In genomic region chr5:113335732-113336131, GRCm38 (mm10) we compare ENCODE assay signal across 8 mouse cellular contexts. TPM values are rescaled to one million over a fixed set of nuclear protein-coding genes. Genes with fewer than 3 reads are reported as not detected.
A peak's percentile ranks its signal among the peaks of the same experiment; 100 is the strongest.
DNase-seq lines count a peak whose midpoint lies in the region; ATAC-seq lines count a peak whose summit lies in the region.

No protein-coding gene starts in this region.

- peak overlapping the region; percentile 50 for H3K4me3 ChIP-seq in embryonic facial prominence, embryonic 10.5 days
- peak overlapping the region; percentile 26 for H3K4me3 ChIP-seq in hindbrain, embryonic 11.5 days (ENCODE audit: low read depth, low read length)
- H3K4me3 ChIP-seq in midbrain, embryonic 16.5 days (ENCODE audit: low read depth, low read length) = peak overlapping the region; percentile 19; the same call in 1 of the 2 replicates

- H3K27me3 ChIP-seq in embryonic facial prominence, embryonic 10.5 days (replicated peaks; ENCODE audit: low read depth, poor library complexity, severe bottlenecking) = peaks cover 88% of the 10 kb centered on the region
- peaks cover 44% of the 10 kb centered on the region for H3K27me3 ChIP-seq in hindbrain, embryonic 11.5 days (ENCODE audit: control insufficient read depth, insufficient read depth, low read length)
- peaks cover 33% of the 10 kb centered on the region for H3K27me3 ChIP-seq in midbrain, embryonic 16.5 days (ENCODE audit: control insufficient read depth, insufficient read depth, low read depth, low read length)

- H3K9ac ChIP-seq in hindbrain, embryonic 11.5 days (ENCODE audit: low read depth, low read length) = 0 out of 2 replicates have a peak overlapping the region, but pooled peaks have one; percentile 11
- H3K9ac ChIP-seq in midbrain, embryonic 16.5 days (ENCODE audit: low read depth, low read length) = peak overlapping the region; percentile 25; the same call in 1 of the 2 replicates

- no peak for ATAC-seq in hindbrain, embryonic 11.5 days (ENCODE audit: low FRiP score)
- ATAC-seq in midbrain, embryonic 16.5 days = no peak
- ATAC-seq in erythroid progenitor cell, adult 5-6 weeks (replicated peaks; ENCODE audit: low FRiP score, poor library complexity, severe bottlenecking) = no peak

- H3K9me3 ChIP-seq in embryonic facial prominence, embryonic 10.5 days = peaks cover 3% of the 10 kb centered on the region
- H3K9me3 ChIP-seq in hindbrain, embryonic 11.5 days (ENCODE audit: control insufficient read depth, low read length) = no peaks in the 10 kb centered on the region
- no peaks in the 10 kb centered on the region for H3K9me3 ChIP-seq in midbrain, embryonic 16.5 days (replicated peaks; ENCODE audit: control insufficient read depth, low read length, poor library complexity, severe bottlenecking)

- H3K4me1 ChIP-seq in embryonic facial prominence, embryonic 10.5 days = peaks cover 21% of the 10 kb centered on the region
- peaks cover 4% of the 10 kb centered on the region for H3K4me1 ChIP-seq in hindbrain, embryonic 11.5 days (replicated peaks; ENCODE audit: control insufficient read depth, insufficient read depth, low read length)
- peaks cover 4% of the 10 kb centered on the region for H3K4me1 ChIP-seq in midbrain, embryonic 16.5 days (ENCODE audit: control insufficient read depth, insufficient read depth, low read length)

- DNase-seq in heart, adult 18-20 months = peak; percentile 18 to 19
- no peak for DNase-seq in heart, adult 8-10 months (ENCODE audit: low spot score)
- DNase-seq in embryonic facial prominence, embryonic 10.5 days (ENCODE audit: low spot score) = peak; percentile 57
- peak; percentile 67 for DNase-seq in hindbrain, embryonic 11.5 days (ENCODE audit: low spot score)
- DNase-seq in adrenal gland, postnatal 25 days = no peak
- DNase-seq in cerebellum, postnatal 4 days (ENCODE audit: low spot score in 2 of 2) = no peak

- WGBS in embryonic facial prominence, embryonic 10.5 days = 1% methylated on average over 17 of the region's 17 CpGs
- WGBS in hindbrain, embryonic 11.5 days = under 1% methylated on average over 15 of the region's 17 CpGs
- under 1% methylated on average over 17 of the region's 17 CpGs for WGBS in midbrain, embryonic 16.5 days

- no peaks in the 10 kb centered on the region for H3K36me3 ChIP-seq in embryonic facial prominence, embryonic 10.5 days (replicated peaks)
- no peaks in the 10 kb centered on the region for H3K36me3 ChIP-seq in hindbrain, embryonic 11.5 days (ENCODE audit: control insufficient read depth, insufficient read depth, low read length)
- no peaks in the 10 kb centered on the region for H3K36me3 ChIP-seq in midbrain, embryonic 16.5 days (ENCODE audit: control insufficient read depth, insufficient read depth, low read length)

- peak overlapping the region; percentile 47 for H3K4me2 ChIP-seq in hindbrain, embryonic 11.5 days (replicated peaks; ENCODE audit: low read depth, low read length)
- peak overlapping the region; percentile 47 for H3K4me2 ChIP-seq in midbrain, embryonic 16.5 days (ENCODE audit: low read length)

- H3K27ac ChIP-seq in embryonic facial prominence, embryonic 10.5 days (replicated peaks) = peak overlapping the region; percentile 12; the same call in 1 of the 2 replicates
- no peak overlapping the region; the same call in 1 of the 2 replicates for H3K27ac ChIP-seq in hindbrain, embryonic 11.5 days (ENCODE audit: low read depth, low read length)
- H3K27ac ChIP-seq in midbrain, embryonic 16.5 days (ENCODE audit: low read length) = no peak overlapping the region

RNA-seq across cellular contexts. Expression of gene Aym1, which starts 21.4 kb away (rescaled TPM):
- total RNA-seq in heart, adult 18-20 months (2021) = not detected
- total RNA-seq in heart, adult 8-10 months (2022) = not detected
- polyA plus RNA-seq in embryonic facial prominence, embryonic 10.5 days (2016; fragmentation: Nextera tagmentation; extraction: Ambion mirVana) = not detected in 2 replicates
- polyA plus RNA-seq in hindbrain, embryonic 11.5 days (2014; fragmentation: Nextera tagmentation; extraction: Ambion mirVana) = not detected in 2 replicates
- not detected in 2 replicates for polyA plus RNA-seq in midbrain, embryonic 16.5 days (2015; fragmentation: Nextera tagmentation; extraction: Ambion mirVana)
- total RNA-seq in adrenal gland, postnatal 25 days (2021) = not detected in 2 replicates
- not detected in 2 replicates for total RNA-seq in erythroid progenitor cell, adult 5-6 weeks (2015; ENCODE audit: low replicate concordance)
- not detected in 2 replicates for total RNA-seq in erythroid progenitor cell, adult 5-6 weeks (2017; ENCODE audit: low replicate concordance)

RNA-seq across cellular contexts. Expression of gene Sgsm1, which starts 25.1 kb away (rescaled TPM):
- 1 to 10 TPM in 1 of 2 experiments, under 1 TPM in 1; 0.25 to 1.0 TPM for total RNA-seq in heart, adult 18-20 months (2021)
- under 1 TPM; 0.37 to 0.84 (median 0.58) TPM for total RNA-seq in heart, adult 8-10 months (2022)
- 15.1 and 18.0 TPM in 2 replicates for polyA plus RNA-seq in embryonic facial prominence, embryonic 10.5 days (2016; fragmentation: Nextera tagmentation; extraction: Ambion mirVana)
- 8.5 and 10.5 TPM in 2 replicates for polyA plus RNA-seq in hindbrain, embryonic 11.5 days (2014; fragmentation: Nextera tagmentation; extraction: Ambion mirVana)
- polyA plus RNA-seq in midbrain, embryonic 16.5 days (2015; fragmentation: Nextera tagmentation; extraction: Ambion mirVana) = 27.5 and 29.4 TPM in 2 replicates
- 7.8 and 14.5 TPM in 2 replicates for total RNA-seq in adrenal gland, postnatal 25 days (2021)
- 0.36 TPM in 1 of 2 replicates, not detected in the other for total RNA-seq in erythroid progenitor cell, adult 5-6 weeks (2015; ENCODE audit: low replicate concordance)
- total RNA-seq in erythroid progenitor cell, adult 5-6 weeks (2017; ENCODE audit: low replicate concordance) = not detected in 2 replicates

Comparison
In these comparisons a context has a peak if more than half of its experiments do, and no peak if none do; other contexts are left out.
1. DNase-seq: peak in heart, adult 18-20 months (2 of 2), embryonic facial prominence, embryonic 10.5 days (single experiment) and hindbrain, embryonic 11.5 days (single experiment); none in heart, adult 8-10 months (single experiment), adrenal gland, postnatal 25 days (single experiment) and cerebellum, postnatal 4 days (0 of 2).
2. Peak in every context shown above with its lines, with median percentiles within 50 percentile points of each other: H3K4me3 ChIP-seq.